In the genomic region with DNA sequence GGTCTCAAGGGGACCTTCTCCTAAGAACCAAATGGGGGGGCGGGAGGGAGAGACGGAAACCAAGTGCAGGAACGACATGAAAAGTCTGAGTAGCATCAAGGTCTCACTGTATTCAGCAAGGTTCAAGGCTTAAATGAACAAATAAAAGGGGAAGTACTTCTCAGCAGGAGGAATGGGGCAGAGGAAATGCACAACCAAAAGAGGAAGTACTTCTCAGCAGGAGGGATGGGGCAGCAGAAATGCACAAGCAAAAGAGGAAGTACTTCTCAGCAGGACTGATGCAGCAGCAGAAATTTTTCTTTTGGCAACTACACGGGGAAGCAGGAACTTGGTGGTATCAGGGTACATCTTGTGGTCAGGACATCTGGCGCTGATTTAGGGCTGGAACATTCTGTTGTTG, we compare ENCODE assay signal across 8 mouse cellular contexts.
DNase-seq lines count a peak whose midpoint lies in the region; ATAC-seq and TF ChIP-seq lines count a peak whose summit lies in the region.
"Not testable (repeated sequence)": the region's sequence is repeated elsewhere in the genome, so short reads cannot be mapped to it uniquely, and the experiment has no call there.

No protein-coding gene starts in this region.

- DNase-seq in 416B (ENCODE audit: low read depth): peak; percentile 32
- peak; percentile 64 for DNase-seq in A20 (ENCODE audit: low read depth, low spot score)
- peak; percentile 57 for DNase-seq in MEL (ENCODE audit: low read depth, low spot score)
- peak; percentile 33 for DNase-seq in MEL-GATA-1-ER (ENCODE audit: extremely low read depth, low read depth)
- peak; percentile 60 for DNase-seq in R1 (ENCODE audit: low read depth, low spot score)
- DNase-seq in ZHBTc4 (ENCODE audit: low read depth, low spot score): peak; percentile 5
- DNase-seq in heart, adult 11 months: peak; percentile 55

- ATAC-seq in megakaryocyte progenitor cell, adult 5-6 weeks (replicated peaks; ENCODE audit: poor library complexity): 0 out of 2 replicates have a peak, but pooled peaks have one; percentile 39

- H3K4me1 ChIP-seq in MEL (ENCODE audit: control insufficient read depth in 1 of 2, insufficient read depth in 2 of 2, low read length in 2 of 2): not testable (repeated sequence)

- TF ChIP-seq EP300 in MEL (IDR thresholded peaks at IDR 0.05; ENCODE audit: low read depth in 1 of 2, low read length in 2 of 2): not testable (repeated sequence)

- H3K79me2 ChIP-seq in MEL (ENCODE audit: control insufficient read depth, insufficient read depth, low read length, poor library complexity): not testable (repeated sequence)

- TF ChIP-seq CTCF in MEL (IDR thresholded peaks at IDR 0.05 in 2 of 3, conservative IDR thresholded peaks at IDR 0.05 in 1 of 3; ENCODE audit: control insufficient read depth in 1 of 3, insufficient read depth in 1 of 3, low read depth in 2 of 3, low read length in 3 of 3, poor library complexity in 1 of 3, severe bottlenecking in 1 of 3): not testable (repeated sequence)

- H3K9me3 ChIP-seq in MEL (replicated peaks; ENCODE audit: insufficient read depth, low read length): not testable (repeated sequence)

- H3K36me3 ChIP-seq in MEL (ENCODE audit: control insufficient read depth in 1 of 2, insufficient read depth in 2 of 2, low read length in 2 of 2): not testable (repeated sequence)

- TF ChIP-seq RAD21 in MEL (IDR thresholded peaks at IDR 0.05; ENCODE audit: low read depth, low read length): not testable (repeated sequence)

- TF ChIP-seq POLR2A in MEL (IDR thresholded peaks at IDR 0.05; ENCODE audit: control insufficient read depth in 1 of 2, insufficient read depth in 1 of 2, low read depth in 1 of 2, low read length in 2 of 2, poor library complexity in 1 of 2): not testable (repeated sequence)

- H3K27ac ChIP-seq in MEL (ENCODE audit: control insufficient read depth, low read depth, low read length): not testable (repeated sequence)

- H3K4me3 ChIP-seq in MEL (ENCODE audit: control insufficient read depth in 1 of 2, insufficient read depth in 1 of 2, low read depth in 2 of 2, low read length in 2 of 2): not testable (repeated sequence)

- not testable (repeated sequence) for H3K27me3 ChIP-seq in MEL (ENCODE audit: control insufficient read depth in 1 of 2, insufficient read depth in 2 of 2, low read length in 2 of 2)

- H3K9ac ChIP-seq in MEL (ENCODE audit: control insufficient read depth, low read depth, low read length, poor library complexity, severe bottlenecking): not testable (repeated sequence)

Comparison
In these comparisons a context has a peak if more than half of its experiments do, and no peak if none do; other contexts are left out.
1. DNase-seq: peak in every context shown above with its lines; median percentile 64 in A20; 60 in R1; 57 in MEL; 55 in heart, adult 11 months; 33 in MEL-GATA-1-ER; 32 in 416B; 5 in ZHBTc4.